Mouse (Mus musculus) heart, postnatal 0 days (tissue): ENCODE measurements around the gene 2700081O15Rik.

ENCODE experiments used
- CTCF ChIP-seq: IDR thresholded peaks from 2 replicates; pipeline ENCODE4 v1.5.1; 2016; ENCODE audit warnings: antibody characterized with exemption, control low read depth, low read depth
- EP300 ChIP-seq: IDR thresholded peaks from 2 replicates; pipeline ENCODE4 v1.6.1; 2016; ENCODE audit warnings: antibody characterized with exemption, low read depth

- TF ChIP-seq EP300 (no peak), CTCF (peak; percentile 85)
Measured at GRCm38 (mm10) chr19:7436061-7436970, 18.9 kb downstream of the 2700081O15Rik start.
